Mouse (Mus musculus) T-cell, adult 66 days (primary cell): ENCODE measurements around the gene Lin28b. TPM values are rescaled to one million over a fixed set of nuclear protein-coding genes. Genes with fewer than 3 reads are reported as not detected.

ENCODE experiments used
- total RNA-seq, 2 experiments: library from RNA; stranded (reverse); gene quantifications; 3 replicates in 1 of 2; 4 replicates in 1 of 2; pipeline ENCODE4 v1.2.4; 2023

The Lin28b gene
- total RNA-seq: not detected

DNA sequence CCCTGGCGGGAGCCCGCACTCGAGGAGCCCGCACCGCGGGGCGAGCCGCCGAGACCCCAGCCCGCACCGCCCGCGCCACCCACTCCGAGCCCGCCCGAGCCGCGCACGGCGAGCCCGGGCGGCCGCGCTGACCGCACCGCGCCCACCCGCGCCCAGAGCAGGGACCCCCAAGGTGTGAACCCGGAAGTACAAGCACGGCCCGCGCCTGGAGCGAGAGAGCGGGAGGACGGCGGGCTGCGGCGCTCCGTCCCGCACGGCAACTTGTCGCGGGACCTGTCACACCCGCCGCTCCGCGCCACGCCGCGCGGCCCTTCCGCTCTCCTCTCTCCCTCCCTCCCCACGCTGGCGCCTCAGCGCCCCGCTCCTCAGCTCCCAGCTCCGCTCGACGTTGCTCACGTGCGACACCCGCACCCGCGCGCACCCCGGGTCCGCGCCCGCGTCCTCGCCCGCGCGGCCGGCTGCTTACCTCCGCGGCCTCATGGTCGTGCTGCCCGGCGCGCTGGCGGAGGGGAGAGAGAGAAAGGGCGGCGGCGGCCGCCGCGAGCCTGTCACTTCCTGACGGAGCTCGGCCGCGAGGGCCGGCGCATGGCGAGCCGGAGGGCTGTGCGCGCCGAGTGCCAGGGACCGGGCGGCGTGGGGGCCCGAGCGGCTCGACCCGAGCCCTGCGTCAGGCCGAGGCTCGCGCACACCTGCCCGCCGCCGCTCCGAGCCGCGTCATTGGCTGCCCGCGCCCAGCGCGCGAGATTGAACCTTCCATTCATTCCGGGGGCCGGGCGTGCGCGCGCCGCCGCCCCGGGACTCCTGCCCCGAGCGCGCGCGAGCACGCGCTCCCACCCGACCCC, at the start of gene Lin28b:
Gene Lin28b, minus strand, starts transcription at position 635 of the 842 bp plus-strand sequence.

DNA sequence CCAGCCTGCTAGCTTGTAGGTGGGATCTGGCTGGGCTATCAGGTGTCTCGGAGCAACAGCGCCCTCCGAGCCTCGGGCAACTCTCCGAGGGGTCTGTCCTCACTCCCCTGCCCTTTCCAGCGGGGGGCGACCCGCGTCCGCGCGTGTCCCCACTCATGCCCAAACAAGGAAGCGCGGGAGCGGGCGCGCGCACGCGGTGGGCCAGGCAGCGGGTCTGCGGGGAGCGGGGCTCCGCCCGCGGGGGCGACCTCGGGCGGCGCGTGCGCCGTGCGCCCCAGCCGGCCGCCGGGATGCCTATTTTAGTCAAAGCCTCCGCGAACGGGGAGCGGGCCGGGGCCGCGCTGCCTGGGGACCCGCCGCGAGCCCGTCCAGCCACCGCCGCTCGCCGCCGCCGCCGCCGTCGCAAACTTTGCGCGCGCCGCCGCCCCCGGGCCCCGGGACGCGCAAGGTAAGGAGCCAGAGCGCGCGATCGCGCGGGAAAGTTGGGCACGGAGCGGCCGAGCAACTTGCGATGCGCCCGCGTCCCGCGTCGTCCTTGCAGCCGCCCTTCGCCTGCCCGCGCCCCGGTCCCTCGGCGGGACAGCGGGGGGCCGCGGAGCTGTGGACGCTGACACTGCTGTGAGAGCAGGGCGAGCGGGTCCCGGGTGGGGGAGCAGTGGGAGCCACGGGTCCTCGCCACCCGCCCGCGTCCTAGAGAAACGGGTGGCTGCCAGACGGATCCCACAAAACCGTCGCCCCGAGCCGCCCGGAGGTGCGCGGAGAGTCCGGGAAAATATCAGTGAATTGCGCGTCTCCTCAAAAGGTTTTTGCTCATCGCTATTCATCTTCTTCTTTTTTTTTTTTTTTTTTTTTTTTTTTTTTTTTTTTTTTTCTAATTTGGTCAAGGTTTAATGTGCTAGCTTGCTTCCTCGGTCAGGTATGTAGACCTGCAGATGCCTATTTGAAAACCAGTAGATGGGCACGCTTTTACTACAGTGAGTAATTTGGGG, 150.5 kb downstream of the Lin28b start, which contains the start of gene Bves:
Gene Bves, plus strand, starts transcription at position 339 of the 989 bp plus-strand sequence.

Other genes with a start within 250 kb of the Lin28b start
- not detected for gene Bves, start 150.6 kb downstream of the Lin28b start, total RNA-seq
- gene Hace1, start 91.4 kb upstream of the Lin28b start, total RNA-seq: 10 to 100 TPM; 26.4 to 30.2 TPM